Mouse (Mus musculus): ENCODE measurements around the gene Elk3. TPM values are rescaled to one million over a fixed set of nuclear protein-coding genes. Genes with fewer than 3 reads are reported as not detected.
A peak's percentile ranks its signal among the peaks of the same experiment; 100 is the strongest.

Elk3 gene
- polyA plus RNA-seq, 1 experiment from 2014 or later, result 11.3 TPM

GRCm38 (mm10) chr10:93255294-93255693 lies 55.6 kb downstream of the Elk3 start:
- peak; percentile 56 for DNase-seq (ENCODE audit: low spot score)
- peak; percentile 63; the same call in 1 of the 2 replicates for ATAC-seq (ENCODE audit: low FRiP score)
- H3K36me3 ChIP-seq (replicated peaks; ENCODE audit: control insufficient read depth, insufficient read depth), result no peaks in the 10 kb centered on the region
- peaks cover 18% of the 10 kb centered on the region for H3K4me1 ChIP-seq (replicated peaks; ENCODE audit: control insufficient read depth, insufficient read depth, low read length)
- H3K27ac ChIP-seq, result peak overlapping the region; percentile 40; the same call in 1 of the 2 replicates
- no peaks in the 10 kb centered on the region for H3K9me3 ChIP-seq (ENCODE audit: control insufficient read depth, low read length)
- no peak overlapping the region for H3K4me3 ChIP-seq (replicated peaks; ENCODE audit: low read length)
- WGBS, result 19% methylated on average over 13 of the region's 13 CpGs
- H3K4me2 ChIP-seq (replicated peaks), result 0 out of 2 replicates have a peak overlapping the region, but pooled peaks have one; percentile 5
- H3K27me3 ChIP-seq (ENCODE audit: control insufficient read depth, insufficient read depth, low read length), result no peaks in the 10 kb centered on the region
- peak overlapping the region; percentile 18; the same call in 1 of the 2 replicates for H3K9ac ChIP-seq

- H3K9ac ChIP-seq, result no peak overlapping the region
- H3K27ac ChIP-seq, result no peak overlapping the region
- H3K36me3 ChIP-seq (replicated peaks; ENCODE audit: control insufficient read depth, insufficient read depth), result peaks cover 4% of the 10 kb centered on the region; the same call in 1 of the 2 replicates
- WGBS, result 92% methylated on average over 6 of the region's 6 CpGs
- H3K4me2 ChIP-seq (replicated peaks), result no peak overlapping the region
- no peak overlapping the region for H3K4me3 ChIP-seq (replicated peaks; ENCODE audit: low read length)
- no peaks in the 10 kb centered on the region for H3K9me3 ChIP-seq (ENCODE audit: control insufficient read depth, low read length)
- ATAC-seq (ENCODE audit: low FRiP score), result no peak
- no peaks in the 10 kb centered on the region for H3K27me3 ChIP-seq (ENCODE audit: control insufficient read depth, insufficient read depth, low read length)
- peaks cover 12% of the 10 kb centered on the region for H3K4me1 ChIP-seq (replicated peaks; ENCODE audit: control insufficient read depth, insufficient read depth, low read length)
- no peak for DNase-seq (ENCODE audit: low spot score)
These were observed 57.8 kb downstream of the Elk3 start for GRCm38 (mm10) chr10:93253156-93253555.

- Histone ChIP-seq H3K4me1 (replicated peaks; ENCODE audit: control insufficient read depth, insufficient read depth, low read length) (peaks cover 12% of the 10 kb centered on the region), H3K9me3 (ENCODE audit: control insufficient read depth, low read length) (no peaks in the 10 kb centered on the region), H3K27me3 (ENCODE audit: control insufficient read depth, insufficient read depth, low read length) (no peaks in the 10 kb centered on the region), H3K36me3 (replicated peaks; ENCODE audit: control insufficient read depth, insufficient read depth) (peaks cover 4% of the 10 kb centered on the region; the same call in 1 of the 2 replicates), H3K4me2 (replicated peaks) (no peak overlapping the region), H3K9ac (no peak overlapping the region), H3K27ac (no peak overlapping the region), H3K4me3 (replicated peaks; ENCODE audit: low read length) (no peak overlapping the region)
- ATAC-seq (ENCODE audit: low FRiP score) (no peak), DNase-seq (ENCODE audit: low spot score) (no peak)
- WGBS, result 94% methylated on average over 2 of the region's 2 CpGs
These were observed 58.3 kb downstream of the Elk3 start for GRCm38 (mm10) chr10:93252661-93253060.

- H3K4me1 ChIP-seq (replicated peaks; ENCODE audit: control insufficient read depth, insufficient read depth, low read length), result peaks cover 12% of the 10 kb centered on the region
- no peak overlapping the region for H3K27ac ChIP-seq
- H3K36me3 ChIP-seq (replicated peaks; ENCODE audit: control insufficient read depth, insufficient read depth), result peaks cover 4% of the 10 kb centered on the region; the same call in 1 of the 2 replicates
- 89% methylated on average over 8 of the region's 8 CpGs for WGBS
- no peak overlapping the region for H3K4me3 ChIP-seq (replicated peaks; ENCODE audit: low read length)
- no peak overlapping the region for H3K9ac ChIP-seq
- DNase-seq (ENCODE audit: low spot score) (no peak), ATAC-seq (ENCODE audit: low FRiP score) (no peak)
- H3K27me3 ChIP-seq (ENCODE audit: control insufficient read depth, insufficient read depth, low read length), result no peaks in the 10 kb centered on the region
- no peak overlapping the region for H3K4me2 ChIP-seq (replicated peaks)
- H3K9me3 ChIP-seq (ENCODE audit: control insufficient read depth, low read length), result no peaks in the 10 kb centered on the region
These were observed 59.5 kb downstream of the Elk3 start for GRCm38 (mm10) chr10:93251426-93251825.

GRCm38 (mm10) chr10:93250436-93251317 lies 60.3 kb downstream of the Elk3 start:
- Histone ChIP-seq H3K36me3 (replicated peaks; ENCODE audit: control insufficient read depth, insufficient read depth) (peaks cover 9% of the 10 kb centered on the region), H3K9ac (no peak overlapping the region), H3K27ac (0 out of 2 replicates have a peak overlapping the region, but pooled peaks have one; percentile 3), H3K4me1 (replicated peaks; ENCODE audit: control insufficient read depth, insufficient read depth, low read length) (peaks cover 9% of the 10 kb centered on the region), H3K27me3 (ENCODE audit: control insufficient read depth, insufficient read depth, low read length) (no peaks in the 10 kb centered on the region), H3K4me3 (replicated peaks; ENCODE audit: low read length) (no peak overlapping the region), H3K9me3 (ENCODE audit: control insufficient read depth, low read length) (no peaks in the 10 kb centered on the region), H3K4me2 (replicated peaks) (no peak overlapping the region)
- WGBS, result 78% methylated on average over 24 of the region's 24 CpGs
- DNase-seq (ENCODE audit: low spot score), result no peak
- no peak for ATAC-seq (ENCODE audit: low FRiP score)

- no peak for DNase-seq (ENCODE audit: low spot score)
- no peak overlapping the region for H3K4me2 ChIP-seq (replicated peaks)
- H3K36me3 ChIP-seq (replicated peaks; ENCODE audit: control insufficient read depth, insufficient read depth), result peaks cover 10% of the 10 kb centered on the region
- 63% methylated on average over 7 of the region's 7 CpGs for WGBS
- no peak for ATAC-seq (ENCODE audit: low FRiP score)
- 0 out of 2 replicates have a peak overlapping the region, but pooled peaks have one; percentile 3 for H3K27ac ChIP-seq
- no peaks in the 10 kb centered on the region for H3K27me3 ChIP-seq (ENCODE audit: control insufficient read depth, insufficient read depth, low read length)
- no peak overlapping the region for H3K9ac ChIP-seq
- H3K9me3 ChIP-seq (ENCODE audit: control insufficient read depth, low read length), result no peaks in the 10 kb centered on the region
- H3K4me3 ChIP-seq (replicated peaks; ENCODE audit: low read length), result no peak overlapping the region
- H3K4me1 ChIP-seq (replicated peaks; ENCODE audit: control insufficient read depth, insufficient read depth, low read length), result peaks cover 2% of the 10 kb centered on the region; the same call in 1 of the 2 replicates
These were observed 61.0 kb downstream of the Elk3 start for GRCm38 (mm10) chr10:93249901-93250300.

GRCm38 (mm10) chr10:93248416-93248815 lies 62.5 kb downstream of the Elk3 start:
- Histone ChIP-seq H3K4me2 (replicated peaks) (no peak overlapping the region), H3K9ac (no peak overlapping the region), H3K9me3 (ENCODE audit: control insufficient read depth, low read length) (no peaks in the 10 kb centered on the region), H3K36me3 (replicated peaks; ENCODE audit: control insufficient read depth, insufficient read depth) (peaks cover 10% of the 10 kb centered on the region), H3K27me3 (ENCODE audit: control insufficient read depth, insufficient read depth, low read length) (no peaks in the 10 kb centered on the region), H3K4me1 (replicated peaks; ENCODE audit: control insufficient read depth, insufficient read depth, low read length) (no peaks in the 10 kb centered on the region), H3K27ac (no peak overlapping the region), H3K4me3 (replicated peaks; ENCODE audit: low read length) (no peak overlapping the region)
- ATAC-seq (ENCODE audit: low FRiP score), result no peak
- DNase-seq (ENCODE audit: low spot score), result no peak
- WGBS, result 78% methylated on average over 8 of the region's 8 CpGs

- H3K9ac ChIP-seq, result no peak overlapping the region
- H3K4me3 ChIP-seq (replicated peaks; ENCODE audit: low read length), result no peak overlapping the region
- no peaks in the 10 kb centered on the region for H3K9me3 ChIP-seq (ENCODE audit: control insufficient read depth, low read length)
- peaks cover 10% of the 10 kb centered on the region for H3K36me3 ChIP-seq (replicated peaks; ENCODE audit: control insufficient read depth, insufficient read depth)
- no peaks in the 10 kb centered on the region for H3K27me3 ChIP-seq (ENCODE audit: control insufficient read depth, insufficient read depth, low read length)
- 50% methylated on average over 6 of the region's 6 CpGs for WGBS
- no peak overlapping the region for H3K27ac ChIP-seq
- H3K4me1 ChIP-seq (replicated peaks; ENCODE audit: control insufficient read depth, insufficient read depth, low read length), result no peaks in the 10 kb centered on the region
- H3K4me2 ChIP-seq (replicated peaks), result no peak overlapping the region
- ATAC-seq (ENCODE audit: low FRiP score), result no peak
- DNase-seq (ENCODE audit: low spot score), result no peak
These were observed 63.0 kb downstream of the Elk3 start for GRCm38 (mm10) chr10:93247902-93248301.

- no peak overlapping the region for H3K9ac ChIP-seq
- H3K9me3 ChIP-seq (ENCODE audit: control insufficient read depth, low read length), result no peaks in the 10 kb centered on the region
- H3K4me3 ChIP-seq (replicated peaks; ENCODE audit: low read length), result no peak overlapping the region
- no peak overlapping the region for H3K27ac ChIP-seq
- no peak for DNase-seq (ENCODE audit: low spot score)
- WGBS, result 87% methylated on average over 12 of the region's 12 CpGs
- no peaks in the 10 kb centered on the region for H3K4me1 ChIP-seq (replicated peaks; ENCODE audit: control insufficient read depth, insufficient read depth, low read length)
- H3K4me2 ChIP-seq (replicated peaks), result no peak overlapping the region
- H3K36me3 ChIP-seq (replicated peaks; ENCODE audit: control insufficient read depth, insufficient read depth), result peaks cover 11% of the 10 kb centered on the region
- no peaks in the 10 kb centered on the region for H3K27me3 ChIP-seq (ENCODE audit: control insufficient read depth, insufficient read depth, low read length)
- ATAC-seq (ENCODE audit: low FRiP score), result no peak
These were observed 63.5 kb downstream of the Elk3 start for GRCm38 (mm10) chr10:93247422-93247821.
